Mouse (Mus musculus): ENCODE data around the gene Efcab6.

The Efcab6 gene

DNA sequence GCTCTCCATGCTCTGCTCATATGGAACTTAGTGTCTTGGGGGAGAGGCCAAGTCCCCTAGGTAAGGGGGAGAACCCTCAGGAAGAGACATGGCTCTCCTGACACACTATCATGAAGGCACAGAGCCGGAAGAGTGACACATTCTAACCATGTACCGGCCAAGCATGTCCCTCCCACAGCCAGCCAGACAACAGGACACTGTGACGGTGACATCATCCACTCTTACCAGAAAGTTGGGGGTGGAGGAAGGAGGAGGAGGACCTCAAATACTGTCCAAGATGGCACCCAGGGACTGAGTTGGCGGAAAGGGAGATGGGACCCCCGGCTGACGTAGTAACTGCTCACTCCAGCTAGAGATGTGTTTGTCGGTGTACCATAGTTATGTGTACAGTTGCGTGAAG is 181.4 kb downstream of the Efcab6 start:
- peak in 1 of 2 experiments; percentile 28 for DNase-seq (ENCODE audit: low spot score in 2 of 2)

DNA sequence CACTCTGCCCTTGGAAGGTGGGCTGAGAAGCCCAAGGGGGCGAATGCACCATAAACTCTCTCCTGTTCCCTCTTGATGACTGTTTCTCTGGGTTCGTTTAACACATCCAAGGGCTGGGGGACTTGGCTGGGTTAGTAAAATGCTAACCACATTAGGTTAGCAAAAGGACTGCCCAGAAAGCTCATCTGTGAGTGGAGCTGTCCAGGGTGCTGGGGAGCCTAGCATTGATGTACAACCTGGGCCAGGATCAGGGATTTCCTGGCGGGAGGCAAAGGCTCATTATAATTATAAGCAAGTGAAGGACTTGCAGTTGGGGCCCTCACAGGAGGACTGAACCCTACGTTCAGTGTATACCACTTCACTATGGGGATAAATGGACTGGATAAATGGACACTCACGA is 185.3 kb downstream of the Efcab6 start:
- DNase-seq (ENCODE audit: low spot score in 2 of 2): no peak

DNA sequence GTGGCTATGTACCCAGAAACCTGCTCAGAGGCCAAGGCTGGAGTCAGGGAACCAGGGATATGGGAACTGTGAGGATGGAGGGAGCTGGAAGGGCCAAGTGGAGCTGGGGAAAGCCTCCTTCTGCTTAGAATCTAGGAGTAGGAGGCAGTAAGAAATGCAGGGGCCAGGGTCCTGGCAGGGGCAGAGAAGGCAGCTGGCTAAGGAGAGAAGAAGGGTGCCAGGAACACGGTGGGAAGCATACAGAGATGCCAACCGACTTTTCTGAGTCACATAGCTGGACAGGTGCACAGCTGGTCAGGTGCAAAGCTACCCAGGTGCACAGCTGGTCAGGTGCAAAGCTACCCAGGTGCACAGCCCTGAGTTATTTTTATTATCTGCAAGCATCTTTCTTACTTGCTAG is 187.3 kb downstream of the Efcab6 start:
- no peak for DNase-seq (ENCODE audit: low spot score in 2 of 2)

DNA sequence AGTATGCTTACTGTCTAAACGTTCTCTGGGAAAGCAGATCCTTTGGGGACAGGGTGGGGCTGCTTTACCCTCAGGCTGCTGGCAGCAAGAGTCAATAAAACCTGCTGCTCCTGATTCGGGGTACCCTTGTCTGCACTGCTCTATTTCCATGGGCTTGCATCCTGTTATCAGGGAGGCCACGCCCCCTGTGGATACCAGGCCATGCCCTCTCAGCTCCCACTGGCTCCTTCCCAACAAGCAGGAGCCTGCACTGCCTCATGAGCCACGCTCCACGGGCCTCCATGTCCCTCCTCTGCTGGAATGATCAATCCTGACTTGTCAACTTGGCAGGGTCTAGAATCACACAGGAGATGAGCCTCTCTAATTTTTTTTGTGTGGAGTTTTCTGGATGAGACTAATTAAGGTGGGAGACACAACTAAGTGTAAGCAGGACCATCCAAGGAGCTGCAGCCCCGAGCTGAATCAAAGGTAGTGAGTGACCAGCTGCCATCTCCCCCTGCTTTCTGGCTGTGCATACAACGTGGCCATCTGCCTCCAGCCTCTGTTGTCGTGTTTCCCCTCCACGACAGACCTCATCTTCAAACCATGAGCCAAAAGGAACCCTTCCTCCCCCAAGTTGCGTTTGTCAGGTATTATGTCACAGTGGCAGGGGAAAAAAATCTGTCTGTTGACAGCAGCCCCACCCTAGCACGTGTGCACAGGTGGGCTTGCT is 187.9 kb downstream of the Efcab6 start:
- DNase-seq (ENCODE audit: low spot score in 2 of 2): no peak

DNA sequence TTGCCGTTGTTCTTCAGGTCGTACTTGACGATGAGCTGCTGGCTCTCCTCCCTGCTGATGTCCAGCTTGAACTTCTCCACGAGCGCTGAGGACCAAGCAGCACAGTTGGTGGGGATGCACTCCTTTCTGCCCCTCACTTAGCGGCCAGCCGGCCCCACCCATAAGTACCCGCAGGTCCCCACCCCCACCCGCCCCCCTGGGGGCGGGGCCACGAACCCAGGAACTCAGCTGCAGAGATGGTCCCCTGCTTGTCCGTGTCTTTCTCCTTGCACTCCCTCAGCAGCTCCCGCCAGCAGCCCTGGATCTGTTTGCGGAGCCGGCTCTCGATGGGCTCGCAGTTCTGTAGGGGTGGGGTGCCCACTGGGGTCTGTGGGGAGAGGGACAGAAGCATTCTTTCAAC is 194.2 kb downstream of the Efcab6 start:
- no peak for DNase-seq (ENCODE audit: low spot score in 2 of 2)

DNA sequence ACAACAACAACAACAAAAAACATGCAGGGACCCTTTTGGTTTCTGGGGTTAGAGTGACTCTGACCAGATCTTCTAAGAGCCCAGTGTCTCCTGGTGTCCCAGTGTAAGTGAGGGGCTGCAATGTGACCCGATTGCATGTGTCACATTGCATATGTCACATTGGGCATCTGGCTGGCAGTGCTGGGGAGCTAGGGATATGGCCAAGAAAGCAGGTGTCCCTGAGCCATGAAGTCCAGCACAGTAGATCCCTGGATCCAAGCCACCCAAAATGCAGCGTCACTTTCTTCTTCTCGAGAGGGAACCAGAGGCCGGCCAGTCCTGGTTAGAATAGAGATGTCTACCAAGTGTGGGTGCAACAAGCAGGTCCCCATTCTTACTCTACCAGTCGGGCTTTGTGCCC is 199.6 kb downstream of the Efcab6 start:
- DNase-seq (ENCODE audit: low spot score in 2 of 2): no peak

DNA sequence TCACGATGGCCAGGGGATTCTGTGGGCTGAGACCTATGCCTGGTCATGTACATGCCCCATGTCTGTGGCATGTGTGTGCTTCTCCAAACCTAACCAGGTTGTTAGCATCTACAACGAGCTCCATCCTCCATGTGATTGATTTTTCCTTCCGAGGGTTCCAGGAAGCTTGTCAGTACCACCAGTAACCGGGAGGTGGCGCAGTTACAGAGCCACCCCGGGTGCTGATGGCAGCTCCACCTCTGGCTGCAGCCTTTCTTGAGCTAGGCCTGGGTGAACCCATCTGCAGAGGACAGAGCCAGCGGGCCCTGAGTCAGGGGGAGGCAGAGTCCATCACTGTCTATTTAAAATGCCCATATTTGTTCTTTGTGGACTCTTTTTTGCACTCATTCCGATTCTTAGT is 208.1 kb downstream of the Efcab6 start:
- DNase-seq (ENCODE audit: low spot score in 2 of 2): peak; percentile 84

DNA sequence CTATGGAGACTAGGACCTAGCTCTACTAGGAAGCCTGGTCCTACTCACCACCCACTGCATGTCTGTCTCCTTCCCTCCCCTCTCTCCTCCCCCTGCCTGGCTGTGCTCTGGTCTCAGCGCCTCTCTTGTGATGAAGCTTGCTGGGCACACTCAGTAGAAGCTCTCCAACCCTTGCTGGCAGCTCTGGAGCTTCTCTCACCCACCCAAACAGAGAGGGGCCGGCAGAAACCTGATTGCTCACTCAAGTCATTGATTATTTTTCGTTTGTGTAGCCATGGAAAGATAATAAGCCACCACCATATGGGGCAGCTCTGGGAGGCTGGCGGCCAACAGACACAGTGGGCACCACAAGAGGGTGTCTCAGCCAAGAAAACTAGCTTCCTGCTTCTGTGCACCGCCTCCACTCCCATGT is 211.8 kb downstream of the Efcab6 start:
- peak; percentile 54 to 72 for DNase-seq (ENCODE audit: low spot score in 2 of 2)

DNA sequence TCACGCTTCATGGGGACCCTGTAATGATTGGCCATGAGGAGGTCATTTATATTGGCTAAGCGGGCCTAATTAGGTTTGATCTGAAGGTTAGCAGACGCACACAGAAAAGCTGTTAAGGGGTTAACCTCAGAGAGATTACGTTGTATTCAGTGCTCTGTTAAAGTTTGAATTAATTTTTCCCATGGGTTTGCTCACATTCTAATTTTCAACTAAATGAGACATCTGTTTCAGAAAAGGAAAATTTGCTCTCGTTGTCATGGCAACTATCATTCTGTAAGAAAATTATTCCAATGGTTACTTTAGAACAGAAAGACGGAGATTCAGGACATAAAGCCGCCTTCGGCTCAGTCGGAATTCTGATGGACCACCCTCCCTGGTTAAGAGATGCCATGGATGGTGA is 217.0 kb downstream of the Efcab6 start:
- DNase-seq (ENCODE audit: low spot score in 2 of 2): no peak

DNA sequence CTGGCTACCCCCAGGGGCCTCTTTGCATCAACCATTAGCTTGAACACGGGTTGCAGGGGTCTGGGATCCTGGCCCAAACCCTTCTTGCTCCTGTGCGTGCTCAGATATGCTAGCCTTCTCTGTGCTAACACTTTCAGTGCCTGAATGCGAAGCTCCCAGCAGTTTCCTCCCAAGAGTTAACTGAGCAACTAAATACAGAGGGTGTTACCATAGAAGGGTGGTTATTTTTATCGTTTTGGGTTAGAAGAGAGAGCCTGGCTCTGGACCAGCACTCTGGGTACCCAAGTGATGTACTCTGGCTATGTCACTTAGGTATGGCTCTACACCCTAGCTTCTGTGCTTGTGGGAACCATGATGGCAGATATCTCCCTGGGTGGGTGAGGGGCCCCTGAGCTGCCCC is 217.7 kb downstream of the Efcab6 start:
- DNase-seq (ENCODE audit: low spot score in 2 of 2): peak in 1 of 2 experiments; percentile 37

DNA sequence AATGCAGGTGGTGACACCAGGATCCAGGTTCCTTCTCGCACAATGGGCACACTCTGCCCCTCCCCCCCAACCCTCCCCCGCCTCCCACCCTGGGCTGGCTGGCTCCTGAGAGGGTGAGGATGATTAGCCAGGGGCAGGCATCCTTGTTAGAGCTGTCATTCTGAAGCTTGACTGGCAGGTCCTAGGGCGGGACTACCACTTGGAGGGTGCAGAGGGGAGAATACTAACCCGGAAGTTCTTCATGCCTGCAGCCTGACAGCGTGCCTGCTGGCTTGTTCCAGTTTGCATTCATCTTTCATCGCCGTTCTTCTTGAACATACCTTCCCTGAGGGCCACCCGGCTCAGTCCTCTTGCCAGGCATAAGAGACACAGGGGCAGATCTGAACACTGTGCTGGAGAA is 218.6 kb downstream of the Efcab6 start:
- DNase-seq (ENCODE audit: low spot score in 2 of 2): no peak

DNA sequence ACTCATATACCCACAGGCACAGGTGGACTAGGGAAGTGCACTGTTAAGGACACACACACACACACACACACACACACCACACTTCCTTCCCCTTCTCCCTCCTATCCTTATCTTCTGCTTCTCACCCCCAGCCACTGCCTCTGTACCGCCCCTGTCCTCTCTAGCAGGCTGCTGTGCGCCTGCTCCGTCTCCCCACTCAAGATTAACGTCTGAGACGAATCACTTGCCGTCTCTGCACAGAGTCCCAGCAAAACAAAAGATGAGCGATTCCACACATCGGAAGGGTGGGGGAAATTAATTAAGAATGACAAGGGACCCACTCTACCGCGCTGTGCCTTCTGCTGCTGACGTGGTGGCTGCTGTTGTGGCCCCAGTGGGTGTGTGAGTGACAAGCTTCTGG is 219.4 kb downstream of the Efcab6 start:
- DNase-seq (ENCODE audit: low spot score in 2 of 2): no peak

DNA sequence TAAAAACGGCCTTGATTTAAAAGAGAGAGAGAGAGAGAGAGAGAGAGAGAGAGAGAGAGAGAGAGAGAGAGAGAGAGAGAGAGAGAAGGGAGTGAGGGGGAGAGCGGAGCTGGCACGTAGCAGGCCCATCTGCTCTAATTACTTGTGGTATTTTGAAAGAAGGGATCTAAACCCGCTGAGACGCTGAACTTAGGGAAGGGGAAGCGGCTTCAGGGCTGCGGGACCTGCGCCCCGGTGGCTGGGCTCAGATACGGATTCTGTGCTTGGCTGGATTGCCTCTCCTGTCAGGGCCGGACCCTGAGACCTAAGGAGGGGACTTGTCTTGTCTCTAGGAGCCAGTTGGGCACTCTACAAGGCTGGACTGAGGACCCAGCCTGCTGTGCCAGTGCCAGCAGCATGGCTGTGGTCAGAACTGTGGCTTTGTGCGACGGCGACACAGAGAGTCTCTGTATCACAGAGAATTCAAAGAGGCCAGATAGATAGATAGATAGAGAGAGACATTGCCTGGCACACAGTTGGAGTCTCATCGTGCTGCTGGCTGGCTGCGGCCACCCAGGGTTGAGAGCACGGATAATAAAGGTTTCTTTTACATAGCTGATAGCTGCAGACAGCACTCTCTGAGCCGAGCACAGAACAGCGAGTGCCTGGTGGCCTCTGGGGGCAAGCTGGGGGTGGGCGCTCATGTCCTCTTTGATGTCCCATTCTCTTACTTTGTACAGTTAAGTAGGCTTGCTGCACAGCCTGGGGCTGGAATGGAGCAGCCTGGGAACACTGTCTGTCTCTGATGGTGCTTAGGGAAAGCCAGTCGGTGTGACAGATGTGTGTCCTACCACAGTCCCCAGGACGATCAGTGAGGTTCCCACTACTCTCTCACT is 222.0 kb downstream of the Efcab6 start:
- no peak for DNase-seq (ENCODE audit: low spot score in 2 of 2)

DNA sequence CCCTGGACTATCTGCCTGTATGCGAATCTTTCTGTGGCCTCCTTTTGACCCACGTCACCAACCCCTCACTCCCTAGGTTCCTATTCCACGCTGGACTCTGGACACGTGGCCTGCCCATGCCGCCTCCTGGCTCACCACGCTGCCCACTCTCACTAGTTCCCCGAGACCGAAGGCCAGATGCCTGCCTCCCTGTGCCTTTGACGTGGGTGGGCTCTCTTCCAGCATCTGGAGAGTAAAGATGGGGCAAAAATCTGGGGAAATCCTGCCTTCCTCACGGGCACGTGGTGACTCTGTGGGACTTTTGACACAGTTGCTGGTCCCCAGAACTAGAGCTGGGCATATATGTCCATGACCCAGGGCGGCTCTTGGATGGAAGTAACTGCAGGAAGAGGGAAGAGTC is 222.8 kb downstream of the Efcab6 start:
- no peak for DNase-seq (ENCODE audit: low spot score in 2 of 2)

DNA sequence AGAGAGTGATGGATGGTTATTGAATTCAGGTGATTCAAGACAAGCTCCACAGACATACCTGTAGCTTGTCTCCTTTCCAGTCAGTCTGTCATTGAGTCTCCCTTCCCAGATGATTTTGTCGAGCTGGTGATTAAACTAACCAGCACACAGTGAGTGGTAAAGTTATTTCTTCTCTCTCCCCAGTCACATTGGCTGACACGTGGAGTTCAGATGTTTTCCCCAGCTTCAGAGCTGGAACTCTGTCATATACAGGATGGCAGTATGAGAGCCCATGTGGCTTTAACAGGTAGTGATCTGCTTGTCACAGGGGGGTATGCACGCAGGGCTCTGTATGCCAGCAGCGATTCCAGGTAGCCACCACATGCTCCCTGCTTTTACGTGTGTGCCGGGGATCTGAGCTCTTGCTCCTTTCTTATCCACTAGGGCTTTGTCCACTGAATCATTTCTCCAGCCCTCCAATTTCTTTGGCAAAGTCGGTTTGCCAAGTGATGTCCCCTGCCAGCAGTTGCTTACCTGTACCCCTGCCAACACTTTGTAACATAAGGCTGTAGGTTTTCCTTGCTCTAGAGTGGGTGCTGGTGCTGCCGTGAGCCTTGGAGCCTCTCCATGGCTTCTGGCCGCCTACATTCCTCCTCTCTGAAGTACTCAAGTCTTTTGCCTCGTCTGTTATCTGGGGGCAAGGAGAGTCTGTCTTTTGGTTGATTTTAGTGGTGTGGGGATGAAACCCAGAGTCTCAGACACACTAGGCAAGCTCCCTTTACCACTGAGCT is 224.0 kb downstream of the Efcab6 start:
- DNase-seq (ENCODE audit: low spot score in 2 of 2): peak; percentile 64 to 66

DNA sequence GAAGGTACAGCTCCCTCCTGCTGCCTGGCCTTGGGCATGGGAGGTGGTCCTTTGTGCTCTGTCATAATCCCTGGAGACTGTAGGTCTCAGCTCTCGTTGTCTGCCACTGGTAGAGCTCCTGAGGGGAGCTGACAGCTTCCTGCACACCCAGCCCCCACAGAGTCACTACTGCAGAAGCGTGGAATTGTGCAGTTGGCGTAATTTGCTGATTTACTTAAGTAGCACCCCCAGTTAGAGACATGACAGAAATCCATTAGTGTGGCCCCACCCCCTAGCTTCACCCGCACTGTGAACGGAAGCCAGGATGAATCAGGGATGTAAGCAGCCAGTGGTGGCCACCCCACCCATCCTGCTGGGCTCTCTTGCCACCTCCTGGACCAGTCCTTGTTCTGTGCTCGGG is 232.9 kb downstream of the Efcab6 start:
- no peak for DNase-seq (ENCODE audit: low spot score in 2 of 2)

DNA sequence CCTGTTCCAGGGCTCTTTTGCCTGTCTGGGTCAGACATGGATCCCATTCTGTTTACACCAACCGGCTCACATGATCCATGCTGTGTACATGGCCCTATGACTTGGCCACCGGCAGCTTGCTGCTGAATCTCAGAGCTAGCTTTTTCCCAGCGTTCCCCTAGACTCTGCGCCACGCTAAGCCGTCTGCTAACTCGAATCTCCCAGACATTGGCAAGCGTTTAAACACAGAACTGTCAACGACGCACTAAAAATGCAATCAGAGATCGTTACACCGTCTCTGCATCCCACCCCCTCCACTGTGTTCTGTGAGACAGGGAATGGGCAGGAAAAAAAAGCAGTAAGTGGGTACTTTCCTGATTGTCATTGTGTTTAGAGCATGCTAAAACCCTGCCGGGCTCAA is 236.0 kb downstream of the Efcab6 start:
- DNase-seq (ENCODE audit: low spot score in 2 of 2): no peak

DNA sequence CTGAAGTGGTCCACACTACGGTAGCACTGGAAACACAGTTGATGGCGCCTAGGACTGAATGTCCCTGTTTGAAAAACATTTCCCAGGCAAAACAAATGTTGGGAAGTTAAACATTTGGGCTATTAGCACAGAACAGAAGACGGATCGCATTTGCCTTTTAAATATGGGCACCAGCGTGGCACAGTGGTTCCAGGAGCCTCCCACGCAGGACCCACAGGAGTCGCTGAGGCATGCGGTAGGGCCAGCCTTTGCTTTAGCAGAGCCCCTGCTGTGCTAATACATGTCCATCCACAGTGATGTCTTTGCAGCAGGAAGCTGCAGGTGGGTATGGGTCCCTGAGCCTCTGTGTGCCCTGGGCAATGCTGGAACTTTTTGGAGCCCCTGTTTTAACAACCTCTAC is 237.2 kb downstream of the Efcab6 start:
- DNase-seq (ENCODE audit: low spot score in 2 of 2): no peak

Data from right cerebral cortex, adult 2 months (tissue).